Mouse (Mus musculus) lung, postnatal 0 days (tissue): ENCODE data around the gene Gm5965. TPM values are rescaled to one million over a fixed set of nuclear protein-coding genes. Genes with fewer than 3 reads are reported as not detected.

ENCODE experiments used
- ATAC-seq: fragments of 200-750 bp; cut with Nextera tagmentation; 2 replicates; pipeline ENCODE4 v1.8.0; 2017; ENCODE audit warnings: moderate library complexity
- DNase-seq: peaks from one replicate; pipeline ENCODE4 v3.0.0-alpha.2; 2016; ENCODE audit warnings: low spot score
- H3K27ac ChIP-seq: fragments of 300-500 bp; sonication (generic); 2 replicates; pipeline ENCODE4 v1.5.1; 2014; ENCODE audit warnings: antibody characterized with exemption, mild to moderate bottlenecking, low read length, mixed read lengths
- H3K27me3 ChIP-seq: fragments of 300-500 bp; sonication (generic); replicated peaks from 2 replicates; pipeline ENCODE4 v1.6.1; 2014; ENCODE audit warnings: low read length, mixed read lengths; ENCODE audit not compliant: insufficient read depth
- H3K36me3 ChIP-seq: fragments of 300-500 bp; sonication (generic); 2 replicates; pipeline ENCODE4 v1.6.1; 2014; ENCODE audit warnings: low read length, mixed read lengths; ENCODE audit not compliant: insufficient read depth
- H3K4me1 ChIP-seq: fragments of 300-500 bp; sonication (generic); 2 replicates; pipeline ENCODE4 v1.6.1; 2014; ENCODE audit warnings: antibody characterized with exemption, low read depth, low read length, mixed read lengths; ENCODE audit not compliant: insufficient read depth
- H3K4me2 ChIP-seq: fragments of 300-500 bp; sonication (generic); replicated peaks from 2 replicates; pipeline ENCODE4 v1.6.1; 2014; ENCODE audit warnings: low read depth, mild to moderate bottlenecking, low read length, moderate library complexity, mixed read lengths
- H3K4me3 ChIP-seq: fragments of 300-500 bp; sonication (generic); 2 replicates; pipeline ENCODE4 v1.5.1; 2014; ENCODE audit warnings: low read depth, low read length
- H3K9ac ChIP-seq: fragments of 300-500 bp; sonication (generic); replicated peaks from 2 replicates; pipeline ENCODE4 v1.6.1; 2014; ENCODE audit warnings: low read depth, mild to moderate bottlenecking
- H3K9me3 ChIP-seq: fragments of 300-500 bp; sonication (generic); 2 replicates; pipeline ENCODE4 v1.6.1; 2016; ENCODE audit warnings: low read length, mixed read lengths
- CTCF ChIP-seq: IDR thresholded peaks from 2 replicates; pipeline ENCODE4 v1.5.1; 2016; ENCODE audit warnings: antibody characterized with exemption, mild to moderate bottlenecking
- EP300 ChIP-seq: IDR thresholded peaks from 2 replicates; pipeline ENCODE4 v1.6.1; 2016; ENCODE audit warnings: antibody characterized with exemption, mild to moderate bottlenecking, control low read depth
- WGBS: fragments of 180-500 bp; shearing (Covaris S2); extraction: QIAGEN DNeasy Blood & Tissue Kit; methylation state at CpG from one replicate; pipeline ENCODE4 v1.1.7; 2014; 5-methylcytosine and 5-hydroxymethylcytosine counted together
- polyA plus RNA-seq: library from polyadenylated mRNA; unstranded; fragments of >200 nt; fragmentation: Nextera tagmentation; extraction: Ambion mirVana; gene quantifications from 2 replicates; pipeline ENCODE4 v1.2.1, GENCODE M21; 2015

The Gm5965 gene
- polyA plus RNA-seq, 1 experiment from 2014 or later = not detected

GRCm38 (mm10) chr16:88774106-88774505, 3.6 kb upstream of the Gm5965 start, which contains the start of gene 2310057N15Rik:
Gene 2310057N15Rik (minus strand): TSS chr16:88774206.
- Histone ChIP-seq H3K9me3 (no peaks in the 10 kb centered on the region), H3K27me3 (no peaks in the 10 kb centered on the region), H3K27ac (no peak within 1 kb of the TSS), H3K9ac (no peak within 1 kb of the TSS), H3K4me1 (no peaks in the 10 kb centered on the region), H3K4me3 (no peak within 1 kb of the TSS), H3K4me2 (no peak within 1 kb of the TSS), H3K36me3 (no peaks in the 10 kb centered on the region)
- no peak for DNase-seq
- WGBS = 85% methylated on average over 2 of the region's 2 CpGs
- no peak for ATAC-seq
- TF ChIP-seq CTCF (no peak), EP300 (no peak)

- no peak overlapping the region for H3K27ac ChIP-seq
- WGBS = 71% methylated on average over 2 of the region's 2 CpGs
- no peak overlapping the region for H3K4me2 ChIP-seq
- ATAC-seq (no peak), DNase-seq (no peak)
- no peak for TF ChIP-seq EP300
- H3K4me1 ChIP-seq = no peaks in the 10 kb centered on the region
- no peaks in the 10 kb centered on the region for H3K27me3 ChIP-seq
- no peaks in the 10 kb centered on the region for H3K9me3 ChIP-seq
- no peak overlapping the region for H3K4me3 ChIP-seq
- no peaks in the 10 kb centered on the region for H3K36me3 ChIP-seq
- H3K9ac ChIP-seq = no peak overlapping the region
These were observed 9.1 kb downstream of the Gm5965 start for GRCm38 (mm10) chr16:88786786-88787185.

- no peaks in the 10 kb centered on the region for H3K4me1 ChIP-seq
- H3K4me2 ChIP-seq = no peak within 1 kb of the TSS
- TF ChIP-seq EP300 (no peak), CTCF (no peak)
- no peaks in the 10 kb centered on the region for H3K36me3 ChIP-seq
- no peak within 1 kb of the TSS for H3K4me3 ChIP-seq
- H3K9ac ChIP-seq = no peak within 1 kb of the TSS
- 70% methylated on average over 2 of the region's 2 CpGs for WGBS
- no peak within 1 kb of the TSS for H3K27ac ChIP-seq
- ATAC-seq (no peak), DNase-seq (no peak)
- H3K9me3 ChIP-seq = no peaks in the 10 kb centered on the region
- H3K27me3 ChIP-seq = no peaks in the 10 kb centered on the region
These were observed 34.1 kb downstream of the Gm5965 start, which contains the start of gene Gm20741 for GRCm38 (mm10) chr16:88811827-88812226. Gene Gm20741 (minus strand): TSS chr16:88812220.

- no peak for TF ChIP-seq EP300
- no peak for TF ChIP-seq CTCF
- Histone ChIP-seq H3K9ac (no peak within 1 kb of the TSS), H3K9me3 (no peaks in the 10 kb centered on the region), H3K36me3 (no peaks in the 10 kb centered on the region), H3K27ac (no peak within 1 kb of the TSS), H3K4me2 (no peak within 1 kb of the TSS), H3K27me3 (no peaks in the 10 kb centered on the region), H3K4me3 (no peak within 1 kb of the TSS), H3K4me1 (no peaks in the 10 kb centered on the region)
- no peak for ATAC-seq
- 69% methylated on average over 3 of the region's 3 CpGs for WGBS
- DNase-seq = no peak
These were observed 42.4 kb downstream of the Gm5965 start, which contains the start of gene Krtap15 for GRCm38 (mm10) chr16:88820066-88820465. Gene Krtap15 (plus strand): TSS chr16:88820215.

- Histone ChIP-seq H3K4me3 (no peak overlapping the region), H3K27me3 (no peaks in the 10 kb centered on the region), H3K9ac (no peak overlapping the region), H3K4me2 (no peak overlapping the region), H3K27ac (no peak overlapping the region), H3K4me1 (no peaks in the 10 kb centered on the region), H3K36me3 (no peaks in the 10 kb centered on the region), H3K9me3 (no peaks in the 10 kb centered on the region)
- TF ChIP-seq EP300 = no peak
- TF ChIP-seq CTCF = peak; percentile 70
- ATAC-seq = no peak
- no peak for DNase-seq
- WGBS = 83% methylated on average over 3 of the region's 3 CpGs
These were observed 46.0 kb downstream of the Gm5965 start for GRCm38 (mm10) chr16:88823736-88824135.

- no peaks in the 10 kb centered on the region for H3K27me3 ChIP-seq
- DNase-seq (no peak), ATAC-seq (no peak)
- H3K4me2 ChIP-seq = no peak within 1 kb of the TSS
- no peak within 1 kb of the TSS for H3K9ac ChIP-seq
- no peak within 1 kb of the TSS for H3K27ac ChIP-seq
- H3K4me3 ChIP-seq = no peak within 1 kb of the TSS
- H3K9me3 ChIP-seq = no peaks in the 10 kb centered on the region
- no peaks in the 10 kb centered on the region for H3K36me3 ChIP-seq
- 88% methylated on average over 9 of the region's 9 CpGs for WGBS
- TF ChIP-seq EP300 = no peak
- no peak for TF ChIP-seq CTCF
- no peaks in the 10 kb centered on the region for H3K4me1 ChIP-seq
These were observed 48.5 kb downstream of the Gm5965 start, which contains the start of gene Krtap14 for GRCm38 (mm10) chr16:88826095-88826652. Gene Krtap14 (minus strand): TSS chr16:88826145.
